Mouse (Mus musculus) ZHBTc4 (cell line): ENCODE measurements around the gene Stc2.

Source experiments
- DNase-seq: peaks from one replicate; pipeline ENCODE4 v3.0.0-alpha.2; 2011; ENCODE audit warnings: low read depth, low spot score

Gene Stc2

DNA sequence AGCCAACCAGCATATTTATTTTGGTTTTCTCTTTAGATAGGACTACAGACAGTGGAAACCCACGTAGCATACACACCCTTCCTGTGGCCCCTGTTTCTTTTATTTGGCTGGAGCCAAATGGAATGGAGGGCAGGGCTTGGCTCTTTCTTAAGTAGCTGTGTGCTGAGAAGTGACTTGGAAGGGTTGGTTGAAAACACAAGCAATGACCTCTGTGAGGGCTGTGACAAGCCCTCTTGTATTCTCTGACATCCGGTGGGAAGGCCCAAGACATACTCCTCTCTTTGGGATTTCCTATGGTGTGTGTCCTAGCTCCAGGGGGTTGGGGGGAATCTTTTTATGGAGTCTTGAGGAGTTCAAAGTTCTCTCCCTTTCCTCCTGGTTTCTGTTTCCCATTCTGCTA is 3.5 kb downstream of the Stc2 start:
- DNase-seq, result no peak

GRCm38 (mm10) chr11:31365981-31366380 is 3.9 kb downstream of the Stc2 start:
- no peak for DNase-seq

GRCm38 (mm10) chr11:31365280-31365679 is 4.6 kb downstream of the Stc2 start:
- DNase-seq, result no peak

- no peak for DNase-seq
Measured at GRCm38 (mm10) chr11:31362856-31363255, 7.0 kb downstream of the Stc2 start.

DNA sequence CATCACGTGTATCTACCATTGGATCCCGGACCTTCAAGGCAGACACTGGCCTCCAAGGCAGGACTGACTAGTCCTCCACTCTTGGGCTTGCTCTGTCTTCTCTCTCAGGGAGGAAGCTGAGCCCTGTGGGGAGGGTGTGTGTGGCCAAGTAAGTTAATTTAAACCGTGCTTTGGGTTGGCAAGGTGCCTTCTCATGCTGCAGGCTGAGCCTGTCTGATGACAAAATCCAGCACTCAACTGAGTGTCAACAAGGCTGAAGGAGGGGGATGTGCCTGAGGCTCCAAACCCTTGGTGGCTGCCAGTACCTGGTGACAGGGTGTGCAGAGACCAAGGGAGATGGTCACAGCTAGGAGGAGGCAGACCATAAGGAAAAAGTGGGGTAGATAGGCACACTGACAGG is 7.5 kb downstream of the Stc2 start:
- DNase-seq, result no peak

DNA sequence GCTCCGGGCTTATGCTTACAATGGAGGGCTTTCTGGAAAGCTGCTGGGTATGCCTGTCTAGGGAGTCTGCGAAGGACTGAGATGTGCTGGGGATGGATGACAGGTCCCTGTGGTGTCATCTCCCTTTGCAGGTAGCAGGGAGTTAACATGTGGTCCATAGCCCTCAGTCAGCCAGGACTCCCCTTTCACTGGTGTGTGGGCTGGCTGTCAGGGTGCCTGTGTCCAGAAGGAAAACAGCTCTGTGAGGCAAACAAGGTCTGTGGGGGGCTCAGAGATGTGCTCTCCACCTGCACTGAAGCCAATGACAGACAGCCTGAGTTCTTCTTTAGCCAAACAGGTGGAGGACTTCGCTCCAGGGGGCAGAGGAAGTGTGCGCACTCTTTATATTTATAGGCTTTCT is 8.8 kb downstream of the Stc2 start:
- no peak for DNase-seq

DNA sequence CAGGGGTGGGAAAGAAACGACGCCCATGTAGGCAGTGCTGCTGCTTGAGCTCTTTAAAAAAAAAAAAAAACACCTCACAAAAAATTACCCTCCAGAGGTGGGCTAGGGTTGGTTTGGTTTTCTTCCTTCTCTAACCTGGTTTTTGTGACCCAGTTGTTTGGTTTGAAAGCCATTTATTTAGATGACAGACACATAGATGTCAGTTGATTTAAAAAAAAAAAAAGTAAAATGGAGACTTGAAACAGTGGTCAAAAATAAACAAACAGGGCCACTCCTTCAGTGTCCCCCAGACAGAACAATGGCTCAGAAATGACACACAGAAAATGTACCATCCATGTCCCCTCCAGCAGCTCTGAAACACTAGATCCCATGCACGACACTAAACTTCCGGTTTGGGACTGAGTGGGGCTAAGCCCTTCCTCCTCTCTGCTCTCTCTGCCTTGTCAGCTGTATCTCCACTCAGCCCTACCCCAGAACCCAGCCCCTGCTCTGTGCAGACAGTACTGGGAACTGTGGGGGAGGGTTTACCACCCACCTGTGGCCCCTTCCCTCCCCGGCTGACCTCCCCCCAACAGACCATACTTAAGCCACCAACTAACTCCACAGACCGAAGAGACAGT is 10.5 kb downstream of the Stc2 start:
- no peak for DNase-seq

DNA sequence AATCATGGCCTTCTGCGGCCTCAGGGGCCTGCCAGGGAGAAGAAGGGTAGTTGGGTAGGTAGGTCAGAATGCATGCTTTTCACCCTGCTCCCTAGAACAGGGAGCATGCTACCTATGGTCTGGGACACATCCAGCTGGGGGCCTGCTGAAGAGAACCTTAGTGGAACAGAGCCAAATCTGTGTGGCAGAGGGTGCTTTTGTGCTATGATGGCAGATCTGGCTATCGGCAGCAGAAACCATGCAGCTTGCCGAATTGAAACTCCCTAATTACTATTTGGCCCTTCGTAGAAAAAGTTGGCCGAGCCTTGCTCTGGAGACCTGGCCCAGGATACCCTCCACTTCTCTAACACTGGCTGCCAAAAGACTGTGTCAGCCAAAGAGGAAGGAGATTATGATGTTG is 11.4 kb downstream of the Stc2 start:
- no peak for DNase-seq

DNA sequence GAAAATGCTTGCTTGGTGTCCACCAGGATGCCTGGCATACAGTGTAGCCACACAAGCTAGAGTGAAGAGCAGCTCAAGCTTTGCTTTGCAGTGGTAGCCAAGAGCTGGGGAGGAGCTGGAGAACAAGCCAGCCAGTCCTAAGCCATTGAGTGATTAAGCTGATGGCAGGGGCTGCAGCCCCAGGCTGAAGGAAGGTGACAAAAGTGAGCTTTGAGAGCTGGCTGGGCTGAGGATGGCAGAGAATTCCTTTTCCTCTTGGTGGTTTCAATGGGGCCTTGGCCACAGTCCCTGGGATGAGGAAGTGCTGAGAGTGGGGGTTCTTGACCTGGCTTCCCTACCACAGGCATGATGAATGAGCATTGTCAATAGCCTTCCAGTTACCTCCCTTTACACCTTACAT is 13.0 kb downstream of the Stc2 start:
- DNase-seq, result no peak

- no peak for DNase-seq
Measured at GRCm38 (mm10) chr11:31355737-31356136, 14.1 kb downstream of the Stc2 start.

- no peak for DNase-seq
Measured at GRCm38 (mm10) chr11:31354514-31354913, 15.4 kb downstream of the Stc2 start.
